Mouse (Mus musculus) liver, adult (tissue): Measurements from ENCODE around the gene Rtp2.

Source experiments
- GATA4 ChIP-seq: IDR thresholded peaks from 2 replicates; pipeline ENCODE4 v1.6.1; 2014; ENCODE audit warnings: mild to moderate bottlenecking, low read length; ENCODE audit not compliant: insufficient replicate concordance

The Rtp2 gene

GRCm38 (mm10) chr16:23913401-23913800, 18.8 kb downstream of the Rtp2 start:
- TF ChIP-seq GATA4: no peak

GRCm38 (mm10) chr16:23912741-23913140, 19.5 kb downstream of the Rtp2 start:
- TF ChIP-seq GATA4: no peak

GRCm38 (mm10) chr16:23901411-23901810, 30.8 kb downstream of the Rtp2 start:
- no peak for TF ChIP-seq GATA4

GRCm38 (mm10) chr16:23900061-23900460, 32.1 kb downstream of the Rtp2 start:
- TF ChIP-seq GATA4: no peak

- TF ChIP-seq GATA4: no peak
Observed at GRCm38 (mm10) chr16:23898840-23899239, 33.4 kb downstream of the Rtp2 start.

GRCm38 (mm10) chr16:23897984-23898586, 34.1 kb downstream of the Rtp2 start:
- TF ChIP-seq GATA4: peak; percentile 40; the same call in 1 of the 2 replicates

GRCm38 (mm10) chr16:23897486-23897885, 34.7 kb downstream of the Rtp2 start:
- no peak for TF ChIP-seq GATA4

GRCm38 (mm10) chr16:23895135-23895534, 37.1 kb downstream of the Rtp2 start:
- no peak for TF ChIP-seq GATA4

- TF ChIP-seq GATA4: no peak
Observed at GRCm38 (mm10) chr16:23890636-23891035, 41.6 kb downstream of the Rtp2 start, which contains the start of gene Sst. TSS of gene Sst (minus strand) at chr16:23890958.

GRCm38 (mm10) chr16:23890151-23890550, 42.0 kb downstream of the Rtp2 start:
- no peak for TF ChIP-seq GATA4

GRCm38 (mm10) chr16:23887910-23888579, 44.1 kb downstream of the Rtp2 start:
- no peak for TF ChIP-seq GATA4

- no peak for TF ChIP-seq GATA4
Observed at GRCm38 (mm10) chr16:23885098-23885497, 47.1 kb downstream of the Rtp2 start.
